Mouse (Mus musculus): ENCODE measurements around the gene Gm960.

GRCm38 (mm10) chr19:4603801-4604723, 94.4 kb downstream of the Gm960 start:
- TF ChIP-seq CTCF (IDR thresholded peaks at IDR 0.05; ENCODE audit: borderline replicate concordance, insufficient read depth, low read depth, low read length), result peak; percentile 61
- no peak for TF ChIP-seq POLR2A (IDR thresholded peaks at IDR 0.05; ENCODE audit: borderline replicate concordance, insufficient read depth, low read length)

Measured in cerebellum, adult 2 months (tissue).